Mouse (Mus musculus) MEL-GATA-1-ER (cell line): Measurements from ENCODE around the gene AW146154.
"Not testable (repeated sequence)": the region's sequence is repeated elsewhere in the genome, so short reads cannot be mapped to it uniquely, and the experiment has no call there.

Experiments used
- DNase-seq: peaks from one replicate; pipeline ENCODE4 v3.0.0-alpha.2; 2012; ENCODE audit warnings: low read depth; ENCODE audit errors: extremely low read depth

The AW146154 gene

DNA sequence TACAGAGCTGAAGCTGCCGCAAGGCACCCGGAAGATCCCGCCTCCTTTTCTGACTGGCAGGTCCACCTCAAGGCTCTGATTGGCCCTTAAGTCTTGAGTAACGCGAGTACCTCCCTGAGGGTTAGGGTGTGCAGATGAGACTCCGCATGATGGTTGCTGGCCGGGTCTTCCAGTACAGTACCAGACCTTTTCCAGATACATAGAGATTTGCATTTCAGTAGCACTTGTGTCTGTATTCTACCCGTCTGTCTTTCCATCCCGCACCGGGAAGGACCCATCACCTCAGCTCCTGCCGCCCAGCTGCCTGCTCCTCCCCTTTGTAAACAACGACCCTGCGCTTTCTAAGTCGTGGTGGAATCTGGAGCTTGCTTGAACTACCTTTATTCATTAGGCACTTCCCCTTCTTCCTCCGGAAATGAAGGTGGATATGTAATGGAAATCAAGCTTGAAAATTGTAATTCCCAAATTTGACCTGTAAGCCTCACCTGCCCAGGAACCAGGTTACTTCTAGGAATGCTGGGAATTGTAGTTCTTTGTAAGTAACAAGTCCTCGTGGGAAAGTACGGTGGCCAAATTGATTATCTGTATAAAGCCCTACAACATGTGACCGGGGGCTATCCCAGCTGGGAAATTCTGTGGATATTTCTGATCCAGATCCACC lies at the start of gene AW146154, which contains the start of gene Gm20449:
AW146154 (minus strand) TSS at position 502 of the 661 bp plus-strand sequence.
Gm20449 (minus strand) TSS at position 29 of the 661 bp plus-strand sequence.
- peak; percentile 89 for DNase-seq

GRCm38 (mm10) chr7:41512672-41513071 lies 13.0 kb upstream of the AW146154 start:
- DNase-seq, result no peak

GRCm38 (mm10) chr7:41512207-41512606 lies 12.5 kb upstream of the AW146154 start:
- no peak for DNase-seq

DNA sequence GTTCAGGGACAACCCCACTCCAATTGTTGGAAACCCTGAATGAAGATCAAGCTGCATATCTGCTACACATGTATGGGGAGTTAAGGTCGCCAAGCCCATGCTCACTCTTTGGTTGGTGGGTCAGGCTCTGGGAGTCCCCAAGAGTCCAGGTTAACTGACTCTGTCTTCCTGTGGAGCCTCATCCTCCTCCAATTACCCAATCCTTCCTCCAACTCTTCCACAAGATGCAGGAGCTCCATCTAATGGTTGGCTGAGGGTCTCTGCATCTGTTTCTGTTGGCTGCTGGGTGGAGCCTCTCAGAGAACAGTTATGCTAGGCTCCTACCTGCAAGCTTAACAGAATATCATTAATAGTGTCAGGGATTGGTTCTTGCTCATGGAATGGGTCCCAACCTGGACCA lies 2.7 kb upstream of the AW146154 start:
- DNase-seq, result no peak

- peak; percentile 59 for DNase-seq
Observed at GRCm38 (mm10) chr7:41500151-41500934, 653 bp upstream of the AW146154 start.

- DNase-seq, result not testable (repeated sequence)
Observed at GRCm38 (mm10) chr7:41499018-41499388, 687 bp downstream of the AW146154 start.

GRCm38 (mm10) chr7:41498464-41498863 lies 1.2 kb downstream of the AW146154 start:
- DNase-seq, result not testable (repeated sequence)

GRCm38 (mm10) chr7:41497871-41498270 lies 1.8 kb downstream of the AW146154 start:
- no peak for DNase-seq

GRCm38 (mm10) chr7:41451864-41452263 lies 47.8 kb downstream of the AW146154 start:
- no peak for DNase-seq

GRCm38 (mm10) chr7:41448596-41448995 lies 51.1 kb downstream of the AW146154 start, which contains the start of gene Vmn2r57:
TSS of gene Vmn2r57 (minus strand) at chr7:41448696.
- DNase-seq, result not testable (repeated sequence)
